ENCODE assay signal across 12 mouse cellular contexts in the genomic region with DNA sequence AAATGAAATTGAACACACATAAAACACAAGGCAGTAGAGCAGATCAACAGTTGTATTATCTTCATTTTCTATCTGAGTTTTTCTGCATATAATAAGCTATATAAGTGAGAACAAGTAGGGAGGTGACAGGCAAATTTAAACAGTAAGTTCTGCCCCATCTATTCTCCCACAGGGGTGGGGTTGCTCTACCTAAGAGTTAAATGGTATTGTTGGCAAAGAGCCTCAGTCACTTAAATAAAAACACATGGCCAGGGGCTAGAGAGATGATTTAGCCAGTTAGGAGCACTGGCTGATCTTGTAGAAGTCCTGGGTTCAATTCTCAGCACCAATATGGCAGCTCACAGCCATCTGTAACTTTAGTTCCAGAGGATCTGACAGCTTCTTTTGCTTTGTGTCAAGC.
DNase-seq lines count a peak whose midpoint lies in the region; ATAC-seq and TF ChIP-seq lines count a peak whose summit lies in the region.
"Had no signal": no experiment of that assay in that cellular context is flagged by ENCODE, and none has a peak within 500 bp of the region (broad histone marks: within the 10 kb centered on the region; RNA-seq: fewer than 3 reads in every experiment).

No protein-coding gene starts in this region.

- no peaks in the 10 kb centered on the region for H3K27me3 ChIP-seq in heart, embryonic 12.5 days (replicated peaks)
- H3K27me3 ChIP-seq in megakaryocyte, embryonic 14.5 days (replicated peaks), result no peaks in the 10 kb centered on the region
- no peaks in the 10 kb centered on the region for H3K27me3 ChIP-seq in embryonic facial prominence, embryonic 15.5 days
- no peaks in the 10 kb centered on the region for H3K27me3 ChIP-seq in small intestine, adult 2 months (ENCODE audit: control insufficient read depth, insufficient read depth, low read length)
- H3K27me3 ChIP-seq: midbrain, embryonic 12.5 days had no signal

- TF ChIP-seq POLR2A in small intestine, adult 2 months (IDR thresholded peaks at IDR 0.05; ENCODE audit: low read depth, low read length), result no peak

- no peak for ATAC-seq in heart, embryonic 12.5 days (ENCODE audit: insufficient number of reproducible peaks, low FRiP score)
- no peak for ATAC-seq in megakaryocyte, adult 5-6 weeks (ENCODE audit: poor library complexity, severe bottlenecking)
- ATAC-seq in embryonic facial prominence, embryonic 15.5 days (ENCODE audit: insufficient number of reproducible peaks, low FRiP score, low TSS enrichment, low read depth), result no peak
- ATAC-seq: hindbrain, embryonic 16.5 days had no signal

- H3K4me1 ChIP-seq in heart, embryonic 12.5 days (replicated peaks), result peaks cover 49% of the 10 kb centered on the region
- peaks cover 59% of the 10 kb centered on the region for H3K4me1 ChIP-seq in megakaryocyte, embryonic 14.5 days
- peaks cover 7% of the 10 kb centered on the region for H3K4me1 ChIP-seq in embryonic facial prominence, embryonic 15.5 days
- H3K4me1 ChIP-seq in small intestine, adult 2 months (ENCODE audit: control insufficient read depth, insufficient read depth, insufficient read length, low read length), result no peaks in the 10 kb centered on the region
- H3K4me1 ChIP-seq: midbrain, embryonic 12.5 days had no signal

- no peak overlapping the region for H3K4me3 ChIP-seq in heart, embryonic 12.5 days
- H3K4me3 ChIP-seq in megakaryocyte, embryonic 14.5 days (replicated peaks), result peak overlapping the region; percentile 14
- H3K4me3 ChIP-seq in embryonic facial prominence, embryonic 15.5 days (replicated peaks), result no peak overlapping the region
- no peak overlapping the region for H3K4me3 ChIP-seq in small intestine, adult 2 months (ENCODE audit: low read depth, low read length)
- H3K4me3 ChIP-seq: midbrain, embryonic 12.5 days had no signal

- H3K4me2 ChIP-seq in heart, embryonic 12.5 days, result no peak overlapping the region
- no peak overlapping the region for H3K4me2 ChIP-seq in embryonic facial prominence, embryonic 15.5 days (replicated peaks)
- H3K4me2 ChIP-seq: midbrain, embryonic 12.5 days had no signal

- H3K9me3 ChIP-seq in heart, embryonic 12.5 days (replicated peaks), result no peaks in the 10 kb centered on the region
- no peaks in the 10 kb centered on the region for H3K9me3 ChIP-seq in megakaryocyte, embryonic 14.5 days
- no peaks in the 10 kb centered on the region for H3K9me3 ChIP-seq in embryonic facial prominence, embryonic 15.5 days (replicated peaks)
- H3K9me3 ChIP-seq: midbrain, embryonic 12.5 days had no signal

- no peak overlapping the region for H3K9ac ChIP-seq in heart, embryonic 12.5 days
- no peak overlapping the region for H3K9ac ChIP-seq in embryonic facial prominence, embryonic 15.5 days
- H3K9ac ChIP-seq: midbrain, embryonic 12.5 days had no signal

- peak overlapping the region; percentile 58; the same call in 1 of the 2 replicates for H3K27ac ChIP-seq in heart, embryonic 12.5 days (ENCODE audit: poor library complexity, severe bottlenecking)
- peak overlapping the region; percentile 72 for H3K27ac ChIP-seq in embryonic facial prominence, embryonic 15.5 days (replicated peaks)
- peak overlapping the region; percentile 53; the same call in 1 of the 2 replicates for H3K27ac ChIP-seq in small intestine, adult 2 months (ENCODE audit: insufficient read depth, low read depth, low read length)
- H3K27ac ChIP-seq: midbrain, embryonic 12.5 days had no signal

- intact Hi-C loops in heart, postnatal 25 days (cut with DNase I), result loop anchor here (2.0 kb wide), 1 partner anchor 69 kb away; no protein-coding TSS in a partner anchor

- TF ChIP-seq CTCF in small intestine, adult 2 months (IDR thresholded peaks at IDR 0.05; ENCODE audit: extremely low read depth, insufficient read length, insufficient replicate concordance, low read depth, low read length), result no peak

- no peak for DNase-seq in heart, postnatal 25 days (ENCODE audit: low spot score)
- no peak for DNase-seq in adipocyte (ENCODE audit: low spot score)
- no peak for DNase-seq in gastrocnemius, adult 8-10 months (ENCODE audit: low spot score in 2 of 2)
- DNase-seq: cerebellum, adult 11 months; retina, postnatal 1 day had no signal

- H3K36me3 ChIP-seq in heart, embryonic 12.5 days, result no peaks in the 10 kb centered on the region
- peaks cover 3% of the 10 kb centered on the region for H3K36me3 ChIP-seq in megakaryocyte, embryonic 14.5 days (replicated peaks; ENCODE audit: low read length)
- H3K36me3 ChIP-seq in embryonic facial prominence, embryonic 15.5 days, result no peaks in the 10 kb centered on the region
- H3K36me3 ChIP-seq in small intestine, adult 2 months (ENCODE audit: control insufficient read depth, insufficient read depth, low read length), result no peaks in the 10 kb centered on the region
- H3K36me3 ChIP-seq: midbrain, embryonic 12.5 days had no signal
